Mouse (Mus musculus) splenic B cell, adult 2 months (primary cell): ENCODE measurements around the gene Hivep3.

Experiments
- DNase-seq: peaks from one replicate; pipeline ENCODE4 v3.0.0-alpha.2; 2011; ENCODE audit warnings: low read depth, low spot score
- H3K27me3 ChIP-seq: 2 replicates; pipeline ENCODE4 v1.6.1; 2012; ENCODE audit warnings: mild to moderate bottlenecking, low read length, moderate library complexity, mixed read lengths; ENCODE audit not compliant: control insufficient read depth, poor library complexity, insufficient read depth, severe bottlenecking
- H3K36me3 ChIP-seq: 2 replicates; pipeline ENCODE4 v1.6.1; 2012; ENCODE audit warnings: mild to moderate bottlenecking, low read length, moderate library complexity, mixed read lengths; ENCODE audit not compliant: control insufficient read depth, poor library complexity, insufficient read depth, severe bottlenecking

Hivep3 gene

GRCm38 (mm10) chr4:119739301-119740062 lies 5.9 kb downstream of the Hivep3 start:
- no peaks in the 10 kb centered on the region for H3K36me3 ChIP-seq
- H3K27me3 ChIP-seq = no peaks in the 10 kb centered on the region
- no peak for DNase-seq

DNA sequence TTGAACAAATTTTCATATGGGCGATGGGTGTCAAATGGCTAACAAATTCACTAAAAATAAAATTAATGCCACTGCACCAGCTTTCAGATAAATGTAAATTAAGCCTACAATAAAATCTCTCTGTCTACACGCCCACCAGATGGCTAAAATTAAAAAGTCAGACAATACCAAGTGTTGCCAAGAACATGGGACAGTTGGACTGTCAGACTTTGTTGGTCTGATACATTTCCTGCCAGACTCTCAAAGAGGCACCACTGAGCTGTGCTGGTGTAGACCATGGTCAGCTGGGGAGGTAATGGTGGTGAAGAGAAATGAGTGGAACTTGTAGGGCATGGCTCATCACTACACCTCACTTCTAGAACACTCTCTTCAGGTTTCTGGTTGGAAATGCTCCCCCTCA lies 14.8 kb downstream of the Hivep3 start:
- no peaks in the 10 kb centered on the region for H3K36me3 ChIP-seq
- DNase-seq = no peak

DNA sequence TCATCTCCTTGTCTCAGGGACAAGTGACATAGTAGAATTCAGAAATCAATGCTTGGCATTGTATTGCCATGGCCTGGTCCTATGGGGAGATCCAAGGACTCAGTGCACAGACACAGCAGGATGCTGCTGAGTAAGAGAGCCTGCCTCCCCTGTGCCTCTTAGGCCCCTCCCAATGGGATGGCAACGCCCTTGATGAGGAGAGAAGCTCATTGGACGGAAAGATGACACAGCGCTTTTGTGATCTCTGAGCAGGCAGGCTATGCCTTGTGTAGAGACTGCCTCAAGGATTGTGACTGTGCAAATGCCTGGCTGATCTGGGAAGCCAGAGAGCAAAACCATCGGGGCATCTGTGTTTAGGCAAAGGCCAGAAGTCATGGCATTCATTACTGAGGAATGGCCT lies 16.6 kb downstream of the Hivep3 start:
- no peak for DNase-seq

More for the DNA sequence above, 14.8 kb downstream of the Hivep3 start:
- H3K27me3 ChIP-seq = no peaks in the 10 kb centered on the region

GRCm38 (mm10) chr4:119750681-119751211 lies 17.2 kb downstream of the Hivep3 start:
- Histone ChIP-seq H3K27me3 (no peaks in the 10 kb centered on the region), H3K36me3 (no peaks in the 10 kb centered on the region)
- DNase-seq = no peak

More for the DNA sequence above, 16.6 kb downstream of the Hivep3 start:
- H3K36me3 ChIP-seq = no peaks in the 10 kb centered on the region
- no peaks in the 10 kb centered on the region for H3K27me3 ChIP-seq

GRCm38 (mm10) chr4:119751408-119752006 lies 17.9 kb downstream of the Hivep3 start:
- no peaks in the 10 kb centered on the region for H3K36me3 ChIP-seq
- DNase-seq = no peak
- no peaks in the 10 kb centered on the region for H3K27me3 ChIP-seq

- Histone ChIP-seq H3K27me3 (no peaks in the 10 kb centered on the region), H3K36me3 (no peaks in the 10 kb centered on the region)
- no peak for DNase-seq
Measured at GRCm38 (mm10) chr4:119759574-119760233, 26.1 kb downstream of the Hivep3 start.

DNA sequence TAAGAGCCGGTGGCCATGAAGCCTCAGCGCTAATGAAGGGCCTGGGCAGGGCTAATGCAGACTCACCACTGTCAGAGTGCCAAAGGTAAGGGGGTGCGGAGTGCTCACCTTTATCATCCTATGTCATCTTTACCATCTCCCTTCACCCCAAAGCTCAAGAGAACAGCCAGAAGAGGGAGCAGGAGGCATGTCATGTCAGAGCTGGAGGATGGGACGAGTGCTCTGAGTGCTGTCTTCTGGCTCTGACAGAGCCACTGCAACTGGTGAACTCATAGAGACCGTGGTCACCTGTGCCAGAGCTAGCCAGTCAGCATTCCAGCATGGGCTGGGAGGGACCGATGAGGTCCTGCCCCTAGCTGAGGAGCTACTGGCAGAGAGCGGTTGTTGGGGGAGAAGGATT lies 27.2 kb downstream of the Hivep3 start:
- H3K27me3 ChIP-seq = no peaks in the 10 kb centered on the region
- no peaks in the 10 kb centered on the region for H3K36me3 ChIP-seq
- no peak for DNase-seq

DNA sequence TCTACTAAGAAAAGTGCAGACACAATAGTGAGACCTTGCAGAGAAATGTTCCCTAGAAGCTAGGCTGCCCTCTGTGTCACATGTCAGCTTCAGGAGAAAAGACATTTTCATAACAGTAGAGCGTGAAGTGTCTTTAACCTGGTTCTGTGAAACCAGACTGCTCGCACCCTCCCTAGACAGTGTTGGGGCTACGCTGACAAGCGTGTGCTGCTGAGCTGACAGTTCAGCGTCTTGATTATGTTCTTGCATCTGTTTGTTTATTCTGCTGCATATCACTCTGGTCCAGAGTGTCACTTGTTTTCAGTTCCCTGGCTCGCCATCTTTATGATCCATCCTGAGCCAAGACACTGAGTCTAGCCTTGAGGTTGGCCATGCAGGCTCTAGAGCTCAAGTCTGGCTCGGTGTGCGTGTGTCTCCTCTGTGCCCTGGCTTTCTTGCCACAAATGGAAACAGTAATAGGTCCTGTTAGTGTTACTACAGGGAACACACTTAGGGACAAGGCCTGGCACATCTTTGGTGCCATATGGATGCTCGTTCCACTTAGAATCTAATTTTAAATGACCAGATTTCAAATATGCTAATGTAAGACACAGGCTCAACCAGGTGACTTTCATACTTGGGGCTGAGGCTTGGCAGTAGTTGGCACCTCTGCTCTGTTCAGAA lies 28.0 kb downstream of the Hivep3 start:
- no peaks in the 10 kb centered on the region for H3K36me3 ChIP-seq
- DNase-seq = no peak
- H3K27me3 ChIP-seq = no peaks in the 10 kb centered on the region

- no peak for DNase-seq
Measured at GRCm38 (mm10) chr4:119762171-119762570, 28.6 kb downstream of the Hivep3 start.

DNA sequence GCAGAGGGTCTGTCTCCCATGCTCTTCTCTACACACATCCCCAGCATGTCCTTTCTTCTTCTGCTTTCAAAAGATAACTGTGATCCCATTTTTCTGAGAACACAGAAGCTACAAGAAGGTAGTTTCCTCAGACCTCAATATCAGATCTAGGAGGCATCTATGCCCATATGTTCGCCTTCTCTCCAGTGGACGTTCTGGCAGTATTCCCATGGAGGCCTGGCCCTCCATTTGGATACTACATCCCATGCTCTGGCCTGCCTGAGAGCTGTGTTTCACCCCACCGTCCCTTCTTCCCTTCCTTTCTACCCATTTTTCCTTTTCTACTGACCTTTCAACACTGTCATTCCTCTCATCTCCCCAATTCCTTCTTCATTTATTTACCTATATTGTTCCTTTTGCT lies 34.5 kb downstream of the Hivep3 start:
- DNase-seq = no peak
- no peaks in the 10 kb centered on the region for H3K27me3 ChIP-seq
- no peaks in the 10 kb centered on the region for H3K36me3 ChIP-seq

More at GRCm38 (mm10) chr4:119762171-119762570, 28.6 kb downstream of the Hivep3 start:
- Histone ChIP-seq H3K27me3 (no peaks in the 10 kb centered on the region), H3K36me3 (no peaks in the 10 kb centered on the region)

GRCm38 (mm10) chr4:119775913-119776312 lies 42.3 kb downstream of the Hivep3 start:
- no peaks in the 10 kb centered on the region for H3K36me3 ChIP-seq
- DNase-seq = no peak
- H3K27me3 ChIP-seq = no peaks in the 10 kb centered on the region

GRCm38 (mm10) chr4:119777146-119777545 lies 43.6 kb downstream of the Hivep3 start:
- no peaks in the 10 kb centered on the region for H3K36me3 ChIP-seq
- no peak for DNase-seq
- no peaks in the 10 kb centered on the region for H3K27me3 ChIP-seq

- H3K27me3 ChIP-seq = no peaks in the 10 kb centered on the region
- DNase-seq = no peak
- no peaks in the 10 kb centered on the region for H3K36me3 ChIP-seq
Measured at GRCm38 (mm10) chr4:119779561-119780400, 46.2 kb downstream of the Hivep3 start.

- DNase-seq = no peak
- no peaks in the 10 kb centered on the region for H3K27me3 ChIP-seq
- no peaks in the 10 kb centered on the region for H3K36me3 ChIP-seq
Measured at GRCm38 (mm10) chr4:119780881-119781280, 47.3 kb downstream of the Hivep3 start.
